Mouse (Mus musculus) embryonic fibroblast, embryonic 13.5 days (primary cell): ENCODE data around the gene Mbnl2.

Experiments
- CTCF ChIP-seq: IDR thresholded peaks from 2 replicates; pipeline ENCODE4 v1.5.1; 2011; ENCODE audit warnings: mild to moderate bottlenecking, control low read depth, low read length, moderate library complexity, borderline replicate concordance; ENCODE audit not compliant: insufficient read depth
- POLR2A ChIP-seq: IDR thresholded peaks from 2 replicates; pipeline ENCODE4 v1.6.1; 2011; ENCODE audit warnings: low read depth, mild to moderate bottlenecking, control low read depth, low read length, moderate library complexity

GRCm38 (mm10) chr14:120289065-120289464 lies 13.6 kb downstream of the Mbnl2 start:
- TF ChIP-seq POLR2A (no peak), CTCF (no peak)
